Mouse (Mus musculus) megakaryocyte-erythroid progenitor cell, adult 5-6 weeks (primary cell): ENCODE results near the gene Hoxa13. TPM values are rescaled to one million over a fixed set of nuclear protein-coding genes. Genes with fewer than 3 reads are reported as not detected.

Experiments
- ATAC-seq: replicated peaks from 2 replicates; pipeline ENCODE4 v1.8.0; 2016; ENCODE audit warnings: mild to moderate bottlenecking, inconsistent platforms; ENCODE audit not compliant: severe bottlenecking, poor library complexity, low FRiP score, low TSS enrichment
- total RNA-seq, 2 experiments: library from RNA; stranded (forward) in 1 of 2; stranded (reverse) in 1 of 2; fragments of 200-1000, 215-1000 nt in 1 of 2; fragments of >200 nt in 1 of 2; fragmentation: Nextera tagmentation in 1 of 2; gene quantifications; 2 replicates each; pipeline ENCODE4 v1.2.3; 2014 to 2017

Hoxa13 gene
- total RNA-seq, 2 experiments from 2014 or later = not detected

DNA sequence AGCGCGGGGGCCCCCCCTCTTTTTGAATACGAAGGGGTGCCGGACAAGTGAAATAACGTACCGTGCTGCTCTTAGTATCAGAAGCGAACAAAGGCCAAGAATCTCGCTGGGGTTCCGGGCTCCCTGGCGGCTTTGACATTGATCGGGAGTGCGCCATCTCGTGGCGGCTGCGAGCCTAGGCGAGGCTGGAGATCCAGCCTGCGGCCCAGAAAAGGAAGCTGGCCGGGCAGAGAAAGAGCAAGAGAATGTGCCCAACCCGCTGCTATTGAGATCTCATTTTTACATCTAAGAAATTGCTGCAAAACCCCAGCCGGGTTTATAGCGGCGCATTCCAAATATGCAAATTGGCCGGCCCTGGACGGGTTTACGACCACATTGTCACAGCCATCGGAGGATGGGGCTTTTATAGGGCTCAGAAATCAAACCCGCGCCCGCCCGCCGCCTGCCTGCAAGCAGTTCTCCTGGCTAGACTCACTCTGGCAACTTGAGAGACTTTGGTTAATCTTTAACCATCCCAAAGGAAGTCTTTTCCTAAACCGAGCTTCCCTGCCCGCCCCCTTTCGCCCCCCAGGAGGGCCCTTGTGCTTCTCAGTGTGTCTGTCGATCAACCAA lies 20.2 kb downstream of the Hoxa13 start, which contains the start of gene Hoxa10:
TSS of gene Hoxa10 (minus strand) at position 466 of the 612 bp plus-strand sequence.
- ATAC-seq = peak; percentile 80

DNA sequence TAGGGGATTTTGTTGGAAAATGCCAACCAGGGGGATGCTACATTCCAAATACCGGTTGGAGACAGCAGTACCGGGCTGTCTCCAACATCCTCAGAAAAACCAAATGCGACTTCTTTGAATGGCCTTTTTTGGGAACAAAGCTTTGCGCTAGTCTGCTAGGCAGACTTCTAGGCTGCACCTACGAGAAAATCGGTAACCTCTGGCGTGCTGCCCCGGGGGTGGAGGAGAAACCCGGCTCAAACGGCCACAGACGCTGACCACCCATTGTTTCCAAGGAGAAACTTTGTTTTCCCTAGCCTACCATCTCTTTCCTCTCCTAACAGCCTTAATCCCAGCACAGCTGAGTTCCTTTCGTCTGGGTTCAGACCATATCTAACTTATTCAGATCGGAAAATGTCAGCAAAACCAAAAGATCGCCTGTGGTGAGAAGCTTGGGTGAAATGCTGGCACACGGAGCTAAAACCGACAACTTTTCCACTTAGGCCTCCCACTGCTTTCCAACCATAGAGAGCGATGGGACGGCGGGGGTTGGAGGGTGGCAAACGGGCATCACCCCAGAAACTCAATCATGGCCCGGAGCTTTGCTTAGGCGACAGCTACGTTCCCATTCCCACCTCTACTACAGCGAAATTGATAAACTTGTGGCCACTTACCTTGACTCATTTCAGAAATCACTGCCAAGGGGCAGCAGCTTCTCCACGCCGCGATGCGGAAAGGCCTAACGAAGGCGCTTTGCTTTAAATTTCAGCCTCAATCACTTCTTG lies 20.9 kb downstream of the Hoxa13 start:
- no peak for ATAC-seq

DNA sequence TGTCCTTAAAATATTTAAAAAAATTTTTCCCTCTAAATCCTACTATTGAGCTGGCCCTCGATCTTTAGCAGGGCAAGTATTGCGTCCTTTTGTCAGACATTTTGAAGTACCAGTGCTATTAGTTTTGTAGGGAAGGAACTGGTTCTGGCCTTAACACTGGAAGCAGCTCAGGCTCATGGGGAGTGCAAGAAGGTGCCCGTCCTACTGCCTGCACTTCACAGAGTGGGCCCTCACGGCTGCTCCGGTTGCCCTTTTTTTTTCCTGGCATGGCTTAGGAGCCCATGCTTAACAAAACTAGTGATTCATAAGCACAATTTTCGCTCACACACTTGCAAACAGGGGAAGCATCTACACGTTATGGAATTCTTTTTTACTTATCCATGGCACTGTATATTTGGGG lies 21.7 kb downstream of the Hoxa13 start:
- ATAC-seq = no peak

DNA sequence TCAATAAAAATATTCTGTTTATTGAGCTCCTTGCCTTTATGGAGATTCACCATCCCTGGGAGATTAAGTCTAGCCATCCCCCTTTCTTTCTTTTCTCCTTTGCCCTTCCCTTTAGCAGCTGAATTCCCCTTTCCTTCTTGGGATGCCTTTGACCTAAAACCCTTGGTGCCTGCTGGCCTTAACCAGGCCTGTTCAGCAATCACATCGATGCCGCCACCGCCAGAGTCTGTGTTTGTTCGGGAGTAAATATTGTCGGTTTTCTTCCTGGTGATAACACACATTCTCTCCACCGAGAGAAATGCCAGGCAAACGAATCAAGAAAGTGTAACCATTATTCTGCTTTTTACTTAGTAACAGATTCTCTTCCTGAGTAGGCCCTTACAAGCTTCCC lies 22.5 kb downstream of the Hoxa13 start:
- ATAC-seq = no peak

DNA sequence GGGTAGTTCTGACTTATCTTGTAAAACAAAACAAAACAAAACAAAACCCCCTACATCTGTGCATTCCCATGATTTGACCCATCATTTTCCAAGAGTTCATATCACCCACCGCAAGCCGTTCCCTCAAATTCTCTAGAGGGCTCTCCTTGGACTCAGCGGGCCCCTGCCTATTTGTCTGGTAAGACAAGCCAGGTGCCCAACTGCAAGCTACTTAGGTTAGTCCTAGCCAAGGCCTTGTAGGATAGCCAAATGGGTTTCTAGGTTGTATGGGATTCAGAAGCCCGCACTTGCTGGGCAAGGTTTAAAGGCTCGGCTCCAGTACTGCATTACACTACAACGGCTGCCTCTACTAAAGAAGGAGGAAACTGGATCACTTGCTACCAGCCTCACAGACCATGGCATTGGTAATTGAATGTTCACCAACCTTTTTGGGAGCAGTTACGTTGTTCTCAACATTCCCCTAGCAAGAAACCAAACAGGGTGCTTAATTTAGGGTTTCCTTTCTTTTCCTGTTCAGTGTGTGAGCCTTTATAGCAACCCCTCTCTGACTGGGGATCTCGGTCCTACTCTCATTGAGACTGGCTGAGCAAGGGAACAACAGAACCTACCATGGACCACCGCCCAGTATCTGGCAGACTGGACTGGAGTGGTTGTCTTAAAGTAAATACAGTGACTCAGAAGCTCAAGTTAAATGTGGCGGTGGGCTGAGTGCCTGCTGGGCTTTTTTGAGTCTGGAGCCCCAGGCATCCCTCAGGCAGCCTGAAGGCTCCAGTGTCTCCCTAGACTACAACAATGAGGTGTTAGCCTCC lies 23.1 kb downstream of the Hoxa13 start:
- ATAC-seq = no peak

DNA sequence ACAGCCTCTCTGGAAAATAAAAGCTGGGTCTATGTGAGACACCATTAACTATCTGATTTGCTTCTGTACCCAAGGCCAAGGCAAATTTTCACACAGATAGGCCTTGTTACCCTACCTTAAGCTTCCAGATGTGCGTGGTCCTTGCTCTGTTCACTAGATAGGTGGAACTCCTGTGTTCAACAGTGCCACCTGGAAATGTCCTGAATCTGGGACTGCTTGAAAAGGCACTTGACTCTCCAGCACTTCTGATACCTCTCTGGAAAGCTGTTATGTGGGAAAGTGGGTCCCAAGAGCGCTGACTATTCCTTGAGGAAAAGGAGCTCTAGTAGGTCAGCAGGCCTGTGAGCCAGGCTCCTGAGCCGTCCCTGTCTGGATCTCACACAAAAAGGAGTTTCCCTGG lies 23.9 kb downstream of the Hoxa13 start:
- no peak for ATAC-seq

DNA sequence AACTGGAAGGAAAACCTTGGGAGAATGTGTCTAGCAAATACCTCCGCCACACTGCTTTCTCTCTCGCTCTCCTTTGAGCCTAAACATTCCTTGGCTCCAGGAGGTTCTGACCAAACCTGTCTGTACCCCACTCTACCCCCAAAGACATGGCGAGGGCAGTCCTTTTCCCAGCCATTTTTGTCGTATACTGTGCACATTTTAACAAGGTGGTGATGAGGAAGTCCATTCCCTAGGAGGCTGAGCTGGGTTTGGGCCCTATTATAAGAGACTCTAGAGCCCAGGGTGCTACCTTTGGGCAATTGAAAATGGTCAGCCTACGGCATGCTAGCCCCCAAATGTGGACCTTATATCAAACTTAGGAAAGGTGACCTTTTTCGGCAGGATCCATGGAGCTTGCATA lies 24.8 kb downstream of the Hoxa13 start:
- ATAC-seq = no peak

DNA sequence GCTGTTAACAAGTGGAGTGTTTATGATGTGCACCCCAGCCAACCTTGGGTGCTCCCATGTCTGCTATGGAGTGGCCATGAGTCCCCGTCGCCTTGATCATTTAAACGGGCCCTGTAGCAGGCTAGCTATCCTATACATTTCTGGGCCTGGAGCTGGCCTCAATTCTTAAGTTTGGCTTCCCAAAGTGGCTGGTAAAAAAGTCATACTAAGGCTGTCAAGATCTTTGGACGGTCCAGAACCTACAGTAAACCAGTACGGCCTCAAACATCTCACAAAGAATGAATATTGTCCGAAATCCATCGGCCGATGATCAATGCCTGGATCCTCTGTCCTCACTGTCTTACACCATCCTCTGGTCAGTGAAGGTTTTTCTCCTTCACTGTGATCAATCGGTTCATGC lies 25.4 kb downstream of the Hoxa13 start:
- ATAC-seq = no peak

DNA sequence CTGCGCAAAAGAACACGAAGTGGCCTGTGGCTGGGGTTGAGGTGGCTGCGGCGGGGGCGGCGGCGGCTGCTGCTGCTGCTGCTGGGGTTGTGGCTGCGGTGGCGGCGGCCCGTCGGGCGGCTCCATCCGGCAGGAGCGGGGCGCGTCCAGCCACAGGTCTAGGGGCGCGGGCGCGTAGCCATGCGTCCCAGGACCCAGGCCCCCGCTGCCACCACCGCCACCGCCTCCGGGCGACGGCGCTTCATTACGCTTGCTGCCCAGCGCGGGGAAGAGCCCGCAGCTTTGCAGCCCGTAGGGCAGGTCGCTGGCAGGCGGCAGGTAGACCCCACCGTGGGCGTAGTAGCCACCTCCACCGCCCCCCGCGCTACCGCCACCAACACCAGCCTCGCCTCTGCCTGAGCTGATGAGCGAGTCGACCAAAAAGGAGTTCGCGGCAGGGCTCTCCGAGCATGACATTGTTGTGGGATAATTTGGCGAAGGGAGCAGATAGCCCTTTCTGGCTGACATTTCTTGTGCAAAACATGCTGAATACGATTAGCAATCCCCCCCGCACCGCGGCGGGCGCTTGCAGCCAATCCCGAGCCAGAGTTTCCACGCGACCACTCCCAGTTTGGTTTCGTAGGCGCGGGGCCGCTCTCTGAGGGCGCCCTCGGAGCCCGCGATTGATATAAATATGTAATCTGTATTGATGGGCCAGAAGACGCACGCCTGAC lies 26.1 kb downstream of the Hoxa13 start:
- no peak for ATAC-seq

DNA sequence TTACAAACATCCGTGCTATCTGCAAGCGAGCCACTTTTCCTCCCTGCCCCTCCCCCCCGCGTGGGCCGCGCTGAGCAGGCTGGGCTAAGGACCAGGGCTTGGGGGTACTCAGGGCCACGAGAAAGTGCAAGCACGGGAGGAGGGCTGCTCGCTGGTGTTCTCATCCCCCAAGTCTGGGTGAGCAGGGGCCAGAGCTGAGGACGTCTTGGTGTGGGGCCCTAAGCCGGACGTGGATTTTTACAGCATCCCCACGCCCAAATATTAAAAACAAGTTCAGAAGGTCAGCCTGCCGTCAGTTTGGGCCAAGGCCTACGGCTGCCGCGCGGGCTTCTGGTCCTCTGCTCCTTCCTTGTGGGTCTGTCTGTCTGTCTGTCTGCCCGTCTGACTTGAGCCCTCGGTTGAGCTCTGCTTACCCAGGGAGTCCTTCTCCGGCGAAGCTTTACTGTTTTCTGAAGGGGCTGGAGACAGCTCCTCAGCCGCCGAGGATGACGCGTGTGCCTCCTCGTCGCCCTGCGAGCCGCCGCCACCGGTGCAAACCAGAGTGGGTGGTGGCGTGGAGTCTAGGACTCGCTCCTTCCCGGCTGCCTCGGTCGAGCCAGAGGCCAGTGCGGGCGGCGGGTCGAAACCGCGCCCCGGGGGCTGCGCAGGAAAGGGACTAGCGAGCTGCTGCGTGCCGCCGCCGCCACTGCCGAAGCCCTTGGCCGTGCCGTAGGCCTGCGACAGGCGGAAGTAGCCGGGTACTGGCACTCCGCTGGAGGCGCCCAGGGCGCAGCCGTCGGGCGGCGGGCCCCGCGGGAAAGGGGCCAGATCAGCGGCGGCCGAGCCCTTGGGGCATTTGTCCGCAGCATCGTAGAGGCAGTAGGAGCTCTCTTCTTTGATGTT lies 26.9 kb downstream of the Hoxa13 start:
- ATAC-seq = no peak

DNA sequence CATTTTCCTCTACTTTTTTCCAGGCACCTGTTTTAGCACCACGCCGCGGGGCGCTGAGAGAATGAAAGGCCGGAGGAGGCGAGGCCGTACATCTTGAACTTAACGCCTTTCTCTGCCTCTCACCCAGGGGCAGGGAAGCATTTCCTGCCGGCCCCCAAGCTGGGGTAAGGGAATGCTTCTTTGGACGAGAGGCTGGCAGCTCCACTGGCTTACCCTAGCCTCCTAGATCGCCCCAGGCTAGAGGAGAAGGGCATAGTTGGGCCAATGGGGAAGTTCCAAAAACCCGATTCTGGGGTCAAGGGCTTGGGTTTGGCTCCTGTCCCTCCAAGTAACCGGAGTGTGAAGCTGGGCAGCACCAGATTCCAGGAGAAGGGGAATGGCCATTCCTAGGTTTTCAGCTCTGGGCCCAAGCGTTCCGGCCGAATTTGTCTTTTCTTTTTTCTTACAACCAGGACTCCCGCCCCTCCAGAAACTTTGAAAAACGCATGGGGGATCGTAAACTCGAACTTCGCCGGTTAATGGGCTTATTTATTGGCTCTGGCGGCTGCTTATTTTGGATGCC lies 27.6 kb downstream of the Hoxa13 start:
- ATAC-seq = no peak

DNA sequence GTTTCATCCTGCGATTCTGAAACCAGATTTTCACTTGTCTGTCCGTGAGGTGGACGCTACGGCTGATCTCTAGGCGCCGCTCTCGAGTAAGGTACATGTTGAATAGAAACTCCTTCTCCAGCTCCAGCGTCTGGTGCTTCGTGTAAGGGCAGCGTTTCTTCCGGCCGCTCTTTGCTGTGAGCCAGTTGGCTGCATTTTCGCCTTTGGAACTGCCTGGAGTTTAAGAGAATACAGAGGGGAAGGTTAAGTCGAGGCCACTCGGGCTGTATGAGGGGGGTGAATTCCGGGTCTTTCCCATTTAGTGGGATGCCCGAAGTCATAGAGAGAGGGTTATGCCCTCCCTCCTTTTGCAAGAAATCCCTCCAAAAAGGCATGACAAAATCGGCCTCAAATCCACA lies 28.1 kb downstream of the Hoxa13 start:
- ATAC-seq = no peak

DNA sequence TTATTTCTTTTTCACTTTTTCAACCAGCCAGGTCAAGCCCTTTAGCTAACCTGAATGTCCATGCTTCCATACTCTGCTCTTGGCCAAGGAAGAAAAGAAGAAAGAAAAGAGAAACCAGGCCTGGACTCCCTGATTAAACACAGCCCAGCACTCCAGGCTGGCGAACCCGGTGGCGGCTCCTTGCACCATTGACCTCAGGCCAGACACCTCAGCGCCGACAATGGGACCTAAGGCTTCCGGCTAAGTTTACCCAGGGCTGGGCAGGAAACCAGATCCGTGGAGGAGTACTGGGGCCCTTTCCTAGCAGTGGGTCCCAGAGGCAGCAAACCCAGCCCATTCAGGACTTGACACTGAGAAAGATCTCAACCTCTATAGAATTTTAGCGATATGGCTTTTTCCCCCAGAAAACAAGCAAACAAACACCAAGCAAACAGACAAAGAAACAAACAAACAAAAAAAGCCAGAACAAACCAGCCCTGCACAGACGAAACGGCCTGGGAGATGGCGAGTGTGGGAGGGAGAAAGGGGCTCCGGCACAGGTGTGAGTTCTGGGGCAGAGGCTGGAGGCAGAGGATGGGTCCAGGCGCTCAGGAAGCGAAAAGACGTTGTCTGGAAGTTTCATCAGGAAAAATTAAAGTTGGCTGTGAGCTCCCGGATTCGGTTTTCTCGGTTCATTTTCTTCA lies 28.7 kb downstream of the Hoxa13 start:
- ATAC-seq = no peak

DNA sequence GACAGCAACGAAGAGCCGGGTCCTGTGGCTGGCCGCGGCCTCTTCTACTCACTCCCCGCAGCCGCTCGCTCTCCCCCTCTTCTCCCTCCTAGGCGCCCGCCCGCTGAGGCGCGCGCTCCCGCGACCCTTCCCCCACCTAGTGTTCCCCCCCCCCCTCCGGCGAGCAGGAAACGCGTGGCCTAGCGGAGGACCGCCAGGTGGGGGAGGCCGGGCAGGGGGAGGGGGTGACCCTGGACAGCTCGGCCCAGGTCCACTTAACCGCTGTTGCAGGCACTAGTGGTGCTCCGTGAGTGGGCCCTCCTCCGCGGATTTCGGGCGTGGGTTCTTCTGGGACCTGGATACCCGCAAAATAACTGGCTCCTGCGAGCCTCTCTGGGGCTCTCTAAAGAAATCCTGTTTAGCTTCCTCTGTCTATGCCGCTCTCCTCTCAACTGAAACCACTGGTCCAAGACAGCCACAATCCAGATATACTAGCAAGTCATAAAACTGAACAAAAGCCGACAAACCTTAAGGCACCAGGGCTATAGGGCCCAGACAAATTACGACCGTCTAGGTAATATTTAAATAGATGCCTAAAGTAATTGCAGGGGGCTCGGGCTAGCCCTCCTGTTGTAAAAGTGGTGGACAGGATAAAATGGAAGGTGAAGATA lies 30.0 kb downstream of the Hoxa13 start, which contains the start of gene Hoxa9:
TSS of gene Hoxa9 (minus strand) at position 574 of the 650 bp plus-strand sequence.
- ATAC-seq = no peak

DNA sequence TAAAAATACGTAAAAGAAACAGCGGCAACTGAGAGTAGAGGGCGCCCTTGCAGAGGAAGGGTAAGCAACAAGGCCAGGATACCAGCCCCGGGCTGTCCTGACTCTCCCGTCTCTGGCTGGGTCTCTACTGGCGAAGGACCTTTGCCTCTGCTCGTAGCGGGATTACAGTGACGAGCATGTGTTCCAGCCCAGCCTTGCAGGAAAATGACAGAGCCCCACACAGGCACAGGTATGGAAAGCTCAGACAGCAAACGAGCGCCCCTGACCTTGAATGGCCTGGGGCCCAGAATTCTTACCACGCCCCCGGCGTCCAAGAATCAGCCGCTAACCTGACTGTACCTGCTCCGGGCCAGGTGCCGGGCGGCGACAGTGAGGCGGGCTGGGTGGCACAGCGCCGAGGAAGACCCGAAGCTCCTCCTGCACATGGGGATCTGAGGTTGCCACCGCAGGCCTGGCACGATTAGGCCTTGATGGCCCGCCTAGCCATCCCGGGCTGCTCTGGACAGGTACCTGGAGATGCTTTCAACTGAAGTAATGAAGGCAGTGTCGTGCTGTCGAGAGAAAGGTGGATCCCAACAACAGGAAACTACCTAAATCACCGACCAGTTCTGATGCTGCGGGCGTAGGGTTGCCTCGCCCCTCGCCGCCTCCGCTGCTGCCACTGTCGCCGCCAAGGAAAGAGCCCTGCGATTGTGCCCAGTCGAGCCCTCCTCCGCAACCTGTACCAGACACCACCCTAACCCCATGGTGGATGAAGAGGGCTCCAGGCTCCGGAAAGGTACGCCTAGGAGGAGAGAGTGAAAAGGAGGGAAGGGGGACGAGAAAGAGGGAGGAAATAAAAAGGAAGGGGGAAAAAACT lies 30.9 kb downstream of the Hoxa13 start:
- no peak for ATAC-seq
